Mouse (Mus musculus) hindbrain, embryonic 12.5 days (tissue): ENCODE measurements around the gene Lat2. TPM values are rescaled to one million over a fixed set of nuclear protein-coding genes. Genes with fewer than 3 reads are reported as not detected.
A peak's percentile ranks its signal among the peaks of the same experiment; 100 is the strongest.

Experiments used
- ATAC-seq: fragments of 200-750 bp; cut with Nextera tagmentation; 2 replicates; pipeline ENCODE4 v1.8.0; 2017; ENCODE audit warnings: moderate TSS enrichment; ENCODE audit not compliant: low FRiP score
- H3K27ac ChIP-seq: fragments of 300-500 bp; sonication (generic); 2 replicates; pipeline ENCODE4 v1.5.1; 2016; ENCODE audit warnings: mild to moderate bottlenecking
- H3K27me3 ChIP-seq: fragments of 300-500 bp; sonication (generic); 2 replicates; pipeline ENCODE4 v1.6.1; 2016; ENCODE audit warnings: mild to moderate bottlenecking
- H3K36me3 ChIP-seq: fragments of 300-500 bp; sonication (generic); 2 replicates; pipeline ENCODE4 v1.6.1; 2016; ENCODE audit warnings: mild to moderate bottlenecking
- H3K4me1 ChIP-seq: fragments of 300-500 bp; sonication (generic); 2 replicates; pipeline ENCODE4 v1.6.1; 2016
- H3K4me2 ChIP-seq: fragments of 300-500 bp; sonication (generic); replicated peaks from 2 replicates; pipeline ENCODE4 v1.6.1; 2016; ENCODE audit warnings: mild to moderate bottlenecking
- H3K4me3 ChIP-seq: fragments of 300-500 bp; sonication (generic); 2 replicates; pipeline ENCODE4 v1.5.1; 2016; ENCODE audit warnings: mild to moderate bottlenecking
- H3K9ac ChIP-seq: fragments of 300-500 bp; sonication (generic); 2 replicates; pipeline ENCODE4 v1.6.1; 2016; ENCODE audit warnings: mild to moderate bottlenecking, moderate library complexity
- H3K9me3 ChIP-seq: fragments of 300-500 bp; sonication (generic); replicated peaks from 2 replicates; pipeline ENCODE4 v1.6.1; 2016; ENCODE audit warnings: mild to moderate bottlenecking
- WGBS: fragments of 180-500 bp; shearing (Covaris S2); methylation state at CpG from one replicate; pipeline ENCODE4 v1.1.7; 2016; 5-methylcytosine and 5-hydroxymethylcytosine counted together
- polyA plus RNA-seq: library from polyadenylated mRNA; unstranded; fragments of >200 nt; fragmentation: Nextera tagmentation; extraction: Ambion mirVana; gene quantifications from 2 replicates; pipeline ENCODE4 v1.2.1, GENCODE M21; 2016

The Lat2 gene
- polyA plus RNA-seq, 1 experiment from 2014 or later = 5.2 TPM

DNA sequence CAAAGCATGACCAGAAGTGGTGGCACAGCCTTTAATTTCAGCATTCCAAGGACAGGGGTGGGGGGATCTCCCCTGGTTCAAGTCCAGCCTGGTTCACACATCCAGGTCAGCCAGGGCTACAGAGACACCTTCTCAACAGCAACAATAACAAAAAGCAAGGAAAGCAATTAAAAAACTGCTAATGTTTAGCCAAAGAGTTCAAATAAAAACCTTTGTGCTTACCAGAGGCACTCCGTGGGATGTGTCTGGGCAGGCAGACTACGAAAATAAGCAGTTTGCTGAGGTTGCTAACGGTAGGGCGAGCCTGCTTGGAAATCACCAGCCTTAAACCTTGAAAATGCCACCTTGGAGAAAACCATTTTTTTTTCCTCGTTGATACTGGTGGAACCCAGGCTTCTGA, 33.7 kb downstream of the Lat2 start, which contains the start of gene Rfc2:
Gene Rfc2 (plus strand): TSS at position 221 of the 400 bp plus-strand sequence.
- no peak within 1 kb of the TSS for H3K4me2 ChIP-seq
- H3K9me3 ChIP-seq = no peaks in the 10 kb centered on the region
- no peaks in the 10 kb centered on the region for H3K27me3 ChIP-seq
- no peak for ATAC-seq
- peaks cover 10% of the 10 kb centered on the region for H3K4me1 ChIP-seq
- H3K4me3 ChIP-seq = no peak within 1 kb of the TSS
- no peaks in the 10 kb centered on the region for H3K36me3 ChIP-seq
- no peak within 1 kb of the TSS for H3K27ac ChIP-seq
- WGBS = 87% methylated on average over 5 of the region's 5 CpGs
- H3K9ac ChIP-seq = no peak within 1 kb of the TSS

DNA sequence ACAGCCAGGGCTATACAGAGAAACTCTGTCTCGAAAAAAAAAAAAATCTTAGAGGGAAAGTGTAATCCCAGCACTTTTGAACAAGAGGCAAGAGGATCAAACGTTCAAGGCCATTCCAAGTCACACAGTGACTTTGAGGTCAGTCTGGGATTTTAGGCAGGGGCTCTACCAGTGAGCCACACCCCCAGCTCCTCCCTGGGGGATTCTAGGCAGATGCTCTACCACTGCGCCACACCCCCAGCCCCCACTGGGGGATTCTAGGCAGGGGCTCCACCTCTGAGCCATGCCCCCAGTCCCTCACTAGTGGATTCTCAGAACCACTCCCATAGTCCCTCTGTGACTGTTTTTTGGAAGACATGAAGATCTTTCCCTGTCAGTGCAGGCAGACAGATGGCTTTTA, 35.7 kb downstream of the Lat2 start:
- Histone ChIP-seq H3K27ac (no peak overlapping the region), H3K9ac (no peak overlapping the region), H3K27me3 (no peaks in the 10 kb centered on the region), H3K9me3 (no peaks in the 10 kb centered on the region), H3K4me1 (peaks cover 10% of the 10 kb centered on the region), H3K4me2 (no peak overlapping the region), H3K4me3 (no peak overlapping the region), H3K36me3 (no peaks in the 10 kb centered on the region)
- 65% methylated on average over 3 of the region's 3 CpGs for WGBS
- no peak for ATAC-seq

DNA sequence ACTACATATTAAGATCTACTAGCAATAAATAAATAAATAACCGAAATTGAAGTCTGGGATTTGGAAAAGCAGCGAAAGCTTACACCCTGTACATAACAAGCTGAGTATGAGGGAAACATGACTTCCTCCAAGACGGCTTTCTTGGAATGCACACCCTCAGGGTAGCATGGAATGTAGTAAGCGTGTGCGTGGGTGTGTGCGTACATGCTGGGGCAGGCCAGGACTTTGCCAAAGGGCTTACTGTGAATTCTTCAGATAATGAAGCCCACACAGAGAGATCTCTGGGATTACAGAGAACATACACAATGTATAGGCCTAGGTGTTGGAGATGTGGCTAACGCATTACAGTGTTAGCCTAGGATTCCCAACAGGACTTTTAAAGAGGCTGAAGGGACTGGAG, 37.3 kb downstream of the Lat2 start:
- no peak overlapping the region for H3K4me2 ChIP-seq
- H3K9me3 ChIP-seq = no peaks in the 10 kb centered on the region
- no peak for ATAC-seq
- peaks cover 5% of the 10 kb centered on the region for H3K4me1 ChIP-seq
- no peak overlapping the region for H3K9ac ChIP-seq
- no peak overlapping the region for H3K4me3 ChIP-seq
- no peaks in the 10 kb centered on the region for H3K36me3 ChIP-seq
- 88% methylated on average over 7 of the region's 7 CpGs for WGBS
- H3K27me3 ChIP-seq = no peaks in the 10 kb centered on the region
- no peak overlapping the region for H3K27ac ChIP-seq

DNA sequence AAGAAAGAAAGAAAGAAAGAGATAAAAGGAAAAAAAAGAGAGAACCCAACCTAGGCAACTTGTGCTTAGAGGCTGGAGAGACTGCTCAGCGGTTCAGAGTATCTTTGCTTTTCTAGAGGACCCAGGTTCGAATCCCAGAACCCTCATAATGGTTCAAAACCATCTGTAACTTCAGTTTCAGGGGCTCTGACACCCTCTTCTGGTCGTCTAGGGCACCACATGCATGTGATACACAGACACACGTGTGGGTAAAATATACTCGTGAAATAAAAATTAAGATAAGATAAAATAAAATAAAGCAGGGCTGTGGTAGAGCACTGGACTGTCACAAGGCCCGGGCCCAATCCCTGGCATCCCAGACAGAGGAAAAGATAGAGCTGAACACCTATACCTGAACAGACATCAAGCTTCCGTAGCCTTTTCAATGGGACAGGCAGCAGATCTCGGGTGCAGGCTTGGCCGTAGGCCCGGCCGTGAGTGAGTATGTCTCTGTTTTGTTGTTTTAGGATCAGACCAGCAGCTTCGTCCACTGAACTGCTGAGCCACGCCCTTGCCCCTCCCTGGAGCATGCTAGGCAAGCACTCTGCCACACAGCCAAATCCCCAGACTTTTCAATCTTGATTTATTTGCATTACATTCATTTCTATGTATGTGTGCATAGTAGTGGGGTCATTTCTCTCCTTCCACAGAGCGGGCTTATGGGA, 38.2 kb downstream of the Lat2 start:
- no peak overlapping the region for H3K4me3 ChIP-seq
- no peak overlapping the region for H3K9ac ChIP-seq
- H3K9me3 ChIP-seq = no peaks in the 10 kb centered on the region
- no peaks in the 10 kb centered on the region for H3K27me3 ChIP-seq
- H3K4me2 ChIP-seq = no peak overlapping the region
- peaks cover 12% of the 10 kb centered on the region for H3K4me1 ChIP-seq
- no peak for ATAC-seq
- no peak overlapping the region for H3K27ac ChIP-seq
- 77% methylated on average over 14 of the region's 14 CpGs for WGBS
- H3K36me3 ChIP-seq = no peaks in the 10 kb centered on the region

DNA sequence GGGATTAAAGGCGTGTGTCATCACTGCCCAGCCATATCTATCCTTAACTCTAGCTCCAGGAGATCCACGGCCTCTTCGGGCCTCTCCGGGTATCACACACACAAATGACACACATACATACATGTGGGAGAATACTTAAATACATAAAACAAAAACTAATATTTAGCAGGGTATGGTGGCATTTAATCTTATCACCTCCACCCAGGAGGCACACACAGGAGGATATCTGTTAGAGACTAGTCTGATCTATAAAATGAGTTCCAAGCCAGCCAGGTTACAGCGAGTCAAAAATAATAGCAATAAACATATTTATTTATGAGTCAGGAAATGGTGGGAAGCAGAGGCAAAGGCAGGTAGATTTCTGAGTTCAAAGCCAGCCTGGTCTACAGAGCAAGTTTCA, 39.0 kb downstream of the Lat2 start:
- Histone ChIP-seq H3K9me3 (no peaks in the 10 kb centered on the region), H3K36me3 (no peaks in the 10 kb centered on the region), H3K27ac (no peak overlapping the region), H3K9ac (no peak overlapping the region), H3K4me2 (no peak overlapping the region), H3K27me3 (no peaks in the 10 kb centered on the region), H3K4me1 (peaks cover 15% of the 10 kb centered on the region), H3K4me3 (no peak overlapping the region)
- WGBS = 94% methylated on average over 5 of the region's 5 CpGs
- no peak for ATAC-seq

DNA sequence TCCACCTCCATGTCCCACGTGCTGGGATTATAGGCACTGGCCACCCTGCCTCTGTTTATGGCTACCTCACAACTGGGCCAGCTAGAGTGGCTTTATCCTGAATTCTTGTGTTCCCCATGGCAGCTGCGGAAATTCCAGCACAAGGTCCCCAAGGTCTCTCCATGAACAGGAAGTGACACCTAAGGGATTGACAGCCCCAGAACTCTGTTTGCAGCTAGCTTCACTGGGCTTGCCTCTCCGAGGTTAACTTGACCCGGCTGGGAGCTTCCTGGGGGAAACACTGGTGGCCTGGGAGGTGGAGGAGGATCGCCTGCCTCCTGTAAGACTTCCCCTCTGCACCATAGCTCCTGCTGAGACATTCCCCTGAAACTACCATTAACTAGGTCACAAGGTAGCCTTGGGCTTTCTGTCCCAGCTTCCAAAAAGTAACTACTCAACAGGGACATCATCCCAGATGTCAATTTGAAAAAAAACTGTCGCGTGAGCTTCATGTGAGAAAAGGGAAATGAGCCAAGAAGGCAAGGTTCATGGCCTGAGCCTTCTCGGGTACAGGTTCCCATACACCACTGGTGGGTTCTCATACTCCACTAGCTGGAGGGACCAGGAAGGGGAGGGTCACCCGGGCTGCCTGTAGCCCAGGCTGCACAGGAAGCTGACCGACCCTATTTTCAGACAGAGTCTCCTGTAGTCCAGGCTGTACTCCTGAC, 42.2 kb downstream of the Lat2 start:
- Histone ChIP-seq H3K27me3 (no peaks in the 10 kb centered on the region), H3K4me2 (peak overlapping the region; percentile 71), H3K27ac (peak overlapping the region; percentile 79), H3K4me1 (peaks cover 15% of the 10 kb centered on the region), H3K36me3 (no peaks in the 10 kb centered on the region), H3K9me3 (no peaks in the 10 kb centered on the region), H3K9ac (no peak overlapping the region; the same call in 1 of the 2 replicates), H3K4me3 (peak overlapping the region; percentile 43)
- ATAC-seq = no peak
- WGBS = 42% methylated on average over 10 of the region's 10 CpGs

DNA sequence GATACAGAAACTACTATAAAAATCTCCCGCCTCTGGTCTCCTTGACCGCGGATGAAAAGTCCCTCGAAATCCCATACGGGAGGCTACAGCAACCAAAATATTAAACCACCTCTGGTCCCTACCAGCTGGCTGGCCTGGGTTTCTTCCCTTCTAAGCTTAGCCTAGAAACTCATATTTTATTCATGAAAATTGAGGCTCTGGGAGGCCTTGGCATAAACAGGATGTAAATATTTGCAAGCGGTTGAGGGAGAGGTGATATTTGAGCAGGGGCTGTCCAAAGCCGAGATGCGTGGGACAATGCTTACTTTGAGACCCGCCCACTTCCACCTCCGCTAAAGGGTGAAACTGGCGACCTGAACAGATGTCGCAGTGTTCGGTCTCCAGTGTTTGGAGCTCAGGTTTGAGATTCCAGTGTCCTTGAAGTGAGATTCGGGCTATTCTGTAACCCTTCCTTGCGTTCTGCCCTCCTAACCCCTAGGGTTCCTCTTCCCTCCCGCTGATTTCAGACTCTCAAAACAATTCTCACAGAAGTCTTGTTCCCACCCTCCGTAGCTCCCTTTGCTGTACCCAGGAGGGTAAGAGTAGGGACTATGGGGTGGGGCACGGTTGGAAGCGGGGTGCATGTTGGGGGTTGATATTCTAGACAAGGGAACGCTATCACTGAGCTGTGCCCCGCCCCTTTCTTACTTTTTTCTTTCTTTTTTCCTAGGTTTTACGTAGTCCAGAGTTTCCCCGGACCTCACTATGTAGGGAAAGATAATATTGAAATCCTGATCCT, 42.9 kb downstream of the Lat2 start:
- 1% methylated on average over 23 of the region's 23 CpGs for WGBS
- H3K27ac ChIP-seq = peak overlapping the region; percentile 79
- H3K9me3 ChIP-seq = no peaks in the 10 kb centered on the region
- peak overlapping the region; percentile 71 for H3K4me2 ChIP-seq
- peaks cover 15% of the 10 kb centered on the region for H3K4me1 ChIP-seq
- H3K4me3 ChIP-seq = peak overlapping the region; percentile 43
- peak overlapping the region; percentile 64 for H3K9ac ChIP-seq
- peak; percentile 78 for ATAC-seq
- no peaks in the 10 kb centered on the region for H3K27me3 ChIP-seq
- H3K36me3 ChIP-seq = no peaks in the 10 kb centered on the region

DNA sequence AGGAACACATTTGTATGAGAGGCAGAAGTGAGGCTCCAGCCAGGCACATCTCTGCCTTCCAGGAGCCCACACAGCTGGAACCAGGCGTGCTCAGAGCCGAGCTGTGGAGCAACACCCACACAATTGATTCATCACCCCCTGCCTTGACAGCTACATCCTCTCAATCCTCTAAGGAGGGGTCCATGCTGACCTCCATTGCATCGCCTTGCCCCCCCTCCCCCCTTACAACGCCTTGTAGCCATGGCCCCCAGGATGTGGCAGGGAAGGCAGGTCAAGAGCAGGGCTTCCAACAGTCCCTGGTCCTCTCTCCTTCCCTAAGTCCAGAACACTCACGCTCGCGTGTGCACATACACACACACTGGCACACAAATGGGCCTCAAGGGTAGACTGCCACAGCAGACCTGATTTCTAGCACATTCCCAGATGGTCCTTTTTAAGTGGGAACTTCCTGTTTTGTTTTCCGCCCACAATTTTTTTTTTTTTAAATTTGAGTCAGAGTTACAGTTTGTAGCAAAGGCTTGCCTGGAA, 45.8 kb downstream of the Lat2 start:
- WGBS = 53% methylated on average over 8 of the region's 8 CpGs
- Histone ChIP-seq H3K27me3 (no peaks in the 10 kb centered on the region), H3K4me1 (peaks cover 15% of the 10 kb centered on the region), H3K36me3 (no peaks in the 10 kb centered on the region), H3K9me3 (no peaks in the 10 kb centered on the region), H3K4me3 (no peak overlapping the region), H3K27ac (no peak overlapping the region), H3K4me2 (no peak overlapping the region), H3K9ac (no peak overlapping the region)
- ATAC-seq = no peak

DNA sequence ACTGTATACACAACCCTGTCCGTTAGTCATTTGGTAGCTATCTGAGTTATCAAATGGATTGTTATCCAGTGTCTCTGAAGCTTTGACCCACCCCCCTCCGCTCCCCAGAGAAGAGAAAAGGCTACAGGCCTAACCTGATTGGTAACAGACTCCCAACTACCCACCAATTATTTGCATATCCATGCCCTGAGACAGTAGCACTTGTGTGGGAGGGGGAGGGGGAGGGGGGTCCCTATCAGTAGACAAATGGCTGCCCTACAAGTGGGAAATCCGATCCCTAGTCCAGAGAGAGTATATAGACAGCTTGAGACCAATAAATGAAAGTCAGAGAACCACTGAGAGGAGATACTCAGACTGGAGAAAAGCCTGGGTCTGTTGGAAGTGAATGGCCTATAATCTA, 46.8 kb downstream of the Lat2 start:
- WGBS = 69% methylated on average over 3 of the region's 3 CpGs
- Histone ChIP-seq H3K4me2 (no peak overlapping the region), H3K9ac (no peak overlapping the region), H3K4me1 (peaks cover 15% of the 10 kb centered on the region), H3K27ac (no peak overlapping the region), H3K27me3 (no peaks in the 10 kb centered on the region), H3K36me3 (no peaks in the 10 kb centered on the region), H3K9me3 (no peaks in the 10 kb centered on the region), H3K4me3 (no peak overlapping the region)
- no peak for ATAC-seq

DNA sequence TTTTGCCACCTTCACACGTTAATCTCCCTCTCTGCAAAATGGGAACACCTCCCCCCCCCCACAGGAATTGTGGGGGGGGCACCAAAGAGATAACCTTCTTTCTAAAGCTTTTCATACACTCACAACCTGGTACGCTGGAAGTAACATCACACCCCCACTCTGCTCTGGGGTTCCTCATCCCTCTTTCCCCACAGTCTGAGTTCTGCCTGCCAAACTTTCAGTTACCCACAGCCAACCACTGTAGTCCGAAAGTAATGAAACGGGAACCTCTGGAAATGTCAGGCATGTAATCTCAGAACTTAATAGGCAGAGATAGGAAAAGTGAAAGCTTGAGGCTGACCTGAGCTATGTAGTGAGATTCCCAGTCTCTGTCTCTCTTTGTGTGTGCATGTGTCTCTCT, 47.4 kb downstream of the Lat2 start:
- no peaks in the 10 kb centered on the region for H3K27me3 ChIP-seq
- H3K4me2 ChIP-seq = no peak overlapping the region
- no peak overlapping the region for H3K9ac ChIP-seq
- 90% methylated on average over 4 of the region's 4 CpGs for WGBS
- ATAC-seq = no peak
- peaks cover 10% of the 10 kb centered on the region for H3K4me1 ChIP-seq
- no peaks in the 10 kb centered on the region for H3K36me3 ChIP-seq
- H3K4me3 ChIP-seq = no peak overlapping the region
- no peak overlapping the region for H3K27ac ChIP-seq
- H3K9me3 ChIP-seq = no peaks in the 10 kb centered on the region

DNA sequence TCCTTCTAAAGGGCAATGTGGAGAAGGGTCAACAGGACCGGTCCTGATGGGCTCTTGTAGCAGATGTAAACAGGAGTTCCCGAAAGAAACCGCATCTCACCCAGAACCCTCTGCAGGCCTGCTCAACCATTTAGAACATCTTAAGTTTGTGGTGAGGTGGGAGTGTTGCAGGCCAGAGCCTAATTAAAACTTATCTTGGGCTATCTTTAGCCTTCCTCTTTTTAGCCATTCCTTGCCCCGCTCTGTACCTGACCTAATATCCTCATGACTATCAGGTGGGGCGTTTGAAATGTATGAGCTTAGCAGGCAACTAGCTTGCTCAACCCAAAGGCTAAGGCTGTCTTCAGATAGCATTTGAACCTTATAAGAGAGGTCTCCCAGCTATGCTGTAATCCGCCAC, 49.1 kb downstream of the Lat2 start:
- no peak for ATAC-seq
- Histone ChIP-seq H3K9ac (no peak overlapping the region), H3K4me2 (no peak overlapping the region), H3K36me3 (no peaks in the 10 kb centered on the region), H3K4me1 (no peaks in the 10 kb centered on the region), H3K27me3 (no peaks in the 10 kb centered on the region), H3K4me3 (no peak overlapping the region), H3K9me3 (no peaks in the 10 kb centered on the region), H3K27ac (no peak overlapping the region)
- WGBS = 92% methylated on average over 6 of the region's 6 CpGs

DNA sequence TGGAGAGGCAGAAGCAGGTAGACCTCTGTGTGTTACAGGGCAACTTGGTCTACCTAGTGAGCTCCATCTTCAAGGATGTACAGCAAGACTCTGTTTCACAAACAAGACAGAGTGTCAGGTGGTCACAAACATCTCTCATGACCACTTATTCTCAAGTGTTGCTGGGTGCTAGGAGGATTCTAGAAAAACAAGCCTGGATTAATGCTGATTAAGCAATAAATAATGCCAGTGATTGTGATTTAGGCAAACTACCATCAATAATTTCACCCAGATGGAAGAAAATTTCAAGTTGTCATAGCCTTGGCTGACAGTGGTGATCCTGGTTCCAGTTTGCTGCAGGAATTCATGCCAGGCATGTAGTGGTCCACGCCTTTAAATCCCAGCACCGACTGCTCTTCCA, 50.6 kb downstream of the Lat2 start:
- ATAC-seq = no peak
- Histone ChIP-seq H3K27ac (no peak overlapping the region), H3K4me1 (no peaks in the 10 kb centered on the region), H3K9me3 (no peaks in the 10 kb centered on the region), H3K9ac (no peak overlapping the region), H3K36me3 (no peaks in the 10 kb centered on the region), H3K27me3 (no peaks in the 10 kb centered on the region), H3K4me2 (no peak overlapping the region), H3K4me3 (no peak overlapping the region)
- WGBS = 96% methylated on average over 2 of the region's 2 CpGs
